Mouse (Mus musculus): ENCODE data around the gene Ror2.

DNA sequence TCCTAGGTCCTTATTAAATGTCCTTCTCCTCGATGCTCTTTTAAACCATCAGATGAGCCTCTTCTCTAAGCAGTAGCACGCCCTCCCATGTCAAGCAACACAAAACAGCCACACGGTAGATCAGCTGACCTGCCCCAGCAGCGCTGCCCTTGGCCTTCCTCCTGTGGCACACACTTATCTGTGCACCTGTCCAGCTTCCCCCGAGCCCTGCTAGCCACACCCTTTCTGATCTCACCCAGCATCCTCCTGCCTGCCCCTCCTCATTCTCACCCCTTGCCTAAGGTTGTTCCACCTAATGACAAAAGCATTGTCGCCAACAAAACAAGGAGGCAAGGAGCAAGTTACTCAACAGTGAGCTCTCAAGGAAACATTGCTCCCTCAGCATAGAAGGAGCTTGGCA lies 18.1 kb downstream of the Ror2 start:
- no peak for TF ChIP-seq CTCF (conservative IDR thresholded peaks at IDR 0.05; ENCODE audit: low read length)
- TF ChIP-seq POU5F1 (IDR thresholded peaks at IDR 0.05; ENCODE audit: borderline replicate concordance, low read length) = no peak
- no peak for TF ChIP-seq NANOG (IDR thresholded peaks at IDR 0.05; ENCODE audit: borderline replicate concordance, low read length)

All from E14TG2a.4 (cell line).